Mouse (Mus musculus) kidney, adult 2 months (tissue): Measurements from ENCODE around the gene Stx3. TPM values are rescaled to one million over a fixed set of nuclear protein-coding genes. Genes with fewer than 3 reads are reported as not detected.

Experiments used
- DNase-seq: peaks from one replicate; pipeline ENCODE4 v3.0.0; 2021
- H3K27ac ChIP-seq: fragments of 200-500 bp; 2 replicates; pipeline ENCODE4 v1.5.1; 2012; ENCODE audit warnings: low read depth, low read length, control low read depth, inconsistent platforms; ENCODE audit not compliant: insufficient read depth
- H3K27me3 ChIP-seq: fragments of 200-500 bp; replicated peaks from 2 replicates; pipeline ENCODE4 v1.6.1; 2012; ENCODE audit warnings: mild to moderate bottlenecking, moderate library complexity, low read length, inconsistent platforms; ENCODE audit not compliant: control insufficient read depth, insufficient read depth
- H3K36me3 ChIP-seq: fragments of 200-500 bp; 2 replicates; pipeline ENCODE4 v1.6.1; 2012; ENCODE audit warnings: mild to moderate bottlenecking, moderate library complexity, low read length, inconsistent platforms; ENCODE audit not compliant: control insufficient read depth, insufficient read depth
- H3K4me1 ChIP-seq: fragments of 200-500 bp; 2 replicates; pipeline ENCODE4 v1.6.1; 2011; ENCODE audit warnings: low read length; ENCODE audit not compliant: control insufficient read depth, insufficient read depth
- H3K4me3 ChIP-seq: fragments of 200-500 bp; 2 replicates; pipeline ENCODE4 v1.5.1; 2011; ENCODE audit warnings: mild to moderate bottlenecking, low read depth, low read length, control low read depth; ENCODE audit not compliant: insufficient read depth
- CTCF ChIP-seq: fragments of 200-500 bp; conservative IDR thresholded peaks from 2 replicates; pipeline ENCODE4 v1.5.1; 2011; ENCODE audit warnings: low read depth, mild to moderate bottlenecking, control low read depth, low read length, moderate library complexity, mixed read lengths; ENCODE audit not compliant: insufficient read depth, insufficient read length
- POLR2A ChIP-seq: fragments of 200-500 bp; IDR thresholded peaks from one replicate; pipeline ENCODE4 v1.6.1; 2011; ENCODE audit warnings: low read depth, low read length, control low read depth
- WGBS: fragments of 180-500 bp; shearing (Covaris S2); methylation state at CpG from one replicate; pipeline ENCODE4 v1.1.7; 2018; 5-methylcytosine and 5-hydroxymethylcytosine counted together
- polyA plus RNA-seq: library from polyadenylated mRNA; depleted of rRNA; stranded (reverse); fragments of >200 nt; gene quantifications from 2 replicates; pipeline ENCODE4 v1.2.3, GENCODE M21; 2012

Stx3 gene
- polyA plus RNA-seq, 1 experiment = 23.9 TPM

DNA sequence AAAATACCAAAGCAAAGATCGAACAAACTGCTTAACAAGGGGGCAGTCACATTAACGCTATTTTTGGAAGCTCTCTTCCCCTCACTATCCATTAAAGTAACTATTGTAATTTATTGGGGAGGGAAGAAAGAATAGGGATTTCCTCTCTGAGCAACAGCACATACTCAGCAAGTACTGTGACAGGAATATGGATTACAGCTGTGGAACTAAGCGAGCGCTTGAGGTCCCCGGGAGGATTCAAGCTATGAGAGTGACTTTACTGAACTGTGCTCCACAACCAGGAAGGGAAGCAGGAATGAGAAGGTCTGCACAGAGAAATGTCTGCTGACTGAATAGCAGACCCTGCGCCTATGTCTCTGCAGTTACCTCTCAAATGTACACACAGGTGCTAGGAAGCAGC is 30.3 kb downstream of the Stx3 start:
- 47% methylated on average over 6 of the region's 6 CpGs for WGBS
- no peaks in the 10 kb centered on the region for H3K27me3 ChIP-seq
- no peak overlapping the region for H3K4me3 ChIP-seq
- TF ChIP-seq CTCF = no peak
- TF ChIP-seq POLR2A = no peak
- no peak overlapping the region for H3K27ac ChIP-seq
- peaks cover 9% of the 10 kb centered on the region for H3K36me3 ChIP-seq
- DNase-seq = no peak
- H3K4me1 ChIP-seq = no peaks in the 10 kb centered on the region

DNA sequence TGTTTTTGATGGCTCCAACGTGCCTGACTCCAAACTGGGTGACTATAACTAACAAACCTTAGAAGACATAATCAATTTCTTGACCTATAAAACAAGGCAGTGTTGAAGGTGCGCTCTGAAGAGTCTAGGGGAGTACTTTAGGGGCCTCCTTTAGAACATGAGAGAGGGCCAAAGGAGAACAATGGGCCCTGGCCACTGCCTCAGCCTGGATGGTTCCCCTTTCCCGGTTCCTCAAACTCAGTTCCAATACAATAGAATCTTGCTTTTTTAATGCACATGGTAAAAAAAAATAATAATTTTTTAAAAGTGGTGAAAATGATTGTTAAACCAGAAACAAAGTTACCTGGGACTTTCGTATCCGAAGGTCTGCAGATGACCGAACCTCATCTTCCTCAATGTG is 31.4 kb downstream of the Stx3 start:
- Histone ChIP-seq H3K4me1 (no peaks in the 10 kb centered on the region), H3K4me3 (no peak overlapping the region), H3K27ac (no peak overlapping the region), H3K27me3 (no peaks in the 10 kb centered on the region), H3K36me3 (peaks cover 9% of the 10 kb centered on the region)
- TF ChIP-seq CTCF (no peak), POLR2A (no peak)
- 92% methylated on average over 6 of the region's 6 CpGs for WGBS
- DNase-seq = no peak

DNA sequence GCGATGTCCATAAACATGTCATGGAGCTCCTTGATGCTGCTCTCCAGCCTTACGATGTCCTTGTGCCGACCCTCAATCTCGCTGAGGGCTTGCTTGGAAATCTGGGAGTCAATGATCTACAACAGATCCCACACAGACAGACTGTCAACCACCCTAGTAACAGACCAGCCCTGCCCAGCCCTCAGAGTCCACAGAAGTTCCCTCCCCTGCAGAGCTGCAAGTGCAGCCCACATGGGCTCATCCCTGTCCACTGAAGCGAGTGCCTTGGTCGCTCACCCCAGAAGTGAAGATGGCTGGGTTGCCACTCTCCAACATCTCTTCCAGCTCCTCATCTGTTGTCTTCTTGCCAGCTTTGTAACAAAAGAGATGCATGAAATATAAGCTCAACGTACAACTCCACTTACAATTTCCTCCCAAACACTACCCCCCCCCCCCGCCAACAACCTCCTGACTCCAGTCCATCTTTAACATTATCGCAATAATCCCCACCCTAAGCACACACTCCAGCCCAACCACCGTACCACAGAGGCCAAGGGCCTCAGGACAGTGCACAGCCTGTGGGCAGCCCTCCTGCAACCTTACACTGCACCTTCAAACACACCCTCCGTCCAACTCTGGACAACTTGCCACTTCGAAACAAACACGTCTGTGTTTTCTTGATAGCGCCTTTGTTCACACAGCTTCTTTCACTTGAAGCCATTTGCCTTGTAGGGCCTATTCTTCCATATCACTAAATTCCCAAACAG is 33.6 kb downstream of the Stx3 start:
- 83% methylated on average over 14 of the region's 14 CpGs for WGBS

DNA sequence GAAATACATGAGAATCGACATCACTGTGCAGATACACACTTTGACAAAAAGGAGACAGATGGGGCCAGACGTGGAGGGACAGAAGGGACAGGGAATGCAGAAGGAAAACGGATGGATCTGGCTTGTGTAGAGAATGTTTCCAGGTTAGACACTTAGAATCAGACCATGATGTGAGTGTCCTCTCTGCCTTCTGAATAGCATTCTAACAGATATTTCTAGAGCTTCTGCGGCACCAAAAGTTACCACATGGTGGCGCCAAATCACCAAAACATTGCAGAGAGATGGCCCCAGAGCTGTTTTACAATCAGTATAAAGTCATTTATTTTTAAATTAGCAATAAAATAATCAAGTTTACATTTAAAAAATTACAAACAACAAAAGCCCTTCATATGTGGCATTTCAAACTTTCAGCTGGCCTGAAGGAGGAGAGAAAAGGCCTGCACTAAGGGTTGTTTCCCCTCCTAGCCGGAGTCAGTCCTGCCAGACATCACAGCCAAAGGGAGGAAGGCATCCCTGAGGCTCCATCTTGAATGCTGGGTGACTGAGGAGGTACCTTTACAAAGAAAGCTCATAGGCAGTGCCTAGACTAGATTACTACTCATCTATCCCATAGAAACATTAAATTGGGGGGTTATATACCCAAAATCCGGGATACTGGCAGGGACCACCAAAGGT is 41.9 kb downstream of the Stx3 start:
- Histone ChIP-seq H3K4me3 (no peak overlapping the region), H3K27me3 (no peaks in the 10 kb centered on the region), H3K4me1 (no peaks in the 10 kb centered on the region), H3K36me3 (peaks cover 4% of the 10 kb centered on the region), H3K27ac (no peak overlapping the region)
- WGBS = 62% methylated on average over 7 of the region's 7 CpGs
- TF ChIP-seq CTCF (peak; percentile 58), POLR2A (no peak)
- DNase-seq = peak; percentile 68

More for the DNA sequence above, 33.6 kb downstream of the Stx3 start:
- Histone ChIP-seq H3K36me3 (peaks cover 6% of the 10 kb centered on the region), H3K27ac (no peak overlapping the region), H3K4me1 (no peaks in the 10 kb centered on the region), H3K4me3 (no peak overlapping the region), H3K27me3 (no peaks in the 10 kb centered on the region)
- TF ChIP-seq POLR2A = no peak
- no peak for TF ChIP-seq CTCF
- DNase-seq = no peak

DNA sequence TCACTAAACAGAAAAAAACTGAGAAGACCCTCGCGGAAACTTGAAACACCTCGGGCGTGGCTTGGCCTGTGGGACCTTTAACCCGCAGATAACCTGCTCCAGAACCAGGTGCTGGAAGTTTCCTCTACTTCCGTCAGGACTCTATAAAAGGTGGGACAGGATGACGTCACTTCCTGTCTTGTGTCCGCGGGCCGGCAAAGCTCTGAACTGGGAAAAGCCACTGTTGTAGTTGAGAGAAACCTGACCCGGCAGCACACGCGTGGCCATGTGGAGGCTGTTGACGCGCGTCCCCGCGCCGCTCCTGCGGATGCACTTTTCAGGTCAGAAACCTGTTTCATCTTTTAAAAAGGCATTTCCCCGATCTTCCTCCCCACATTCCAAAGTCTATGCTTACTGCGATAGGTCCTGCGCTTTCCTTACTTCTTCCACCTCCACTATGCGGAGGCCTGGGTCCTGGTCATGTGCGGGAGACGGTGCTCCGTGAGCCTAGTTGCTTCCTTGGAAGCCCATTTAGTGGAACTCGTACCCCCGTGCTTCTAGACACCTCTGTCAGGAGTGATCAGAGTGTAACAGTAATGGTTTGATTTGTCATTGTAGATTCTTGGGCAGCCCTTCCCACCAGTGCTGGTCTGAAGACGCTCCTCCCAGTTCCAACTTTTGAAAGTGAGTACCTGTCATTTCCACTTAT is 48.9 kb downstream of the Stx3 start, which contains the start of gene Mrpl16:
Gene Mrpl16, plus strand, starts transcription at position 187 of the 688 bp plus-strand sequence.
- under 1% methylated on average over 30 of the region's 30 CpGs for WGBS
- H3K4me3 ChIP-seq = peak within 1 kb of the TSS; percentile 68

DNA sequence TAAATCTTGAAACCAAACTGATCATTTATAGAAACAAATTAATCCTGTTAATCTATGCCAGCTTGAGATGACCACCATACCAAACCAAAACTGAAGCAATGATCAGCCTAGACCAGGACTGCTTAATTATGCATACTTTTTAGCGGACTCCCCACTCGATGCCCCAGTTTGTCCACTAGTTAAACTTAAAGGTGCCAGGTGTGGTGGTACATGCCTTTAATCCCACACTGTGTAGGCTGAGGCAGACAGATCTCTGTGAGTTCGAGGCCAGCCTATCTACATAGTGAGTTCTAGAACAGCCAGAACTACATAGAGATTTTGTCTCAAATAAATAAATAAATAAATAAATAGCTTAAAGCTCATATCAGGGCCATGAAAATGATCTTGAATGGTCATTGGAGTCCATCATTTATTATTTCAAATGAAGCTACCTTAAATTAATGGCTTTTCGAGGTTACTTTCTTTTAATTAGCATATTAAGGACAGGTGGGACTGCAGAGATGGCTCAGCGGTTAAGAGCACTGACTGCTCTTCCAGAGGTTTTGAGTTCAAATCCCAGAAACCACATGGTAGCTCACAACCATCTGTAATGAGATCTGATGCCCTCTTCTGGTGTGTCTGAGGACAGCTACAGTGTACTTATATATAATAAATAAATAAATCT is 49.8 kb downstream of the Stx3 start:
- no peak overlapping the region for H3K27ac ChIP-seq
- H3K4me1 ChIP-seq = peaks cover 7% of the 10 kb centered on the region; the same call in 1 of the 2 replicates
- no peak for TF ChIP-seq CTCF
- TF ChIP-seq POLR2A = no peak
- H3K36me3 ChIP-seq = no peaks in the 10 kb centered on the region
- no peak for DNase-seq
- 86% methylated on average over 5 of the region's 5 CpGs for WGBS
- H3K27me3 ChIP-seq = no peaks in the 10 kb centered on the region
- H3K4me3 ChIP-seq = no peak overlapping the region

More for the DNA sequence above, 48.9 kb downstream of the Stx3 start, which contains the start of gene Mrpl16:
- TF ChIP-seq CTCF (no peak), POLR2A (no peak)
- Histone ChIP-seq H3K4me1 (peaks cover 7% of the 10 kb centered on the region; the same call in 1 of the 2 replicates), H3K27ac (peak within 1 kb of the TSS; percentile 26; the same call in 1 of the 2 replicates), H3K27me3 (no peaks in the 10 kb centered on the region), H3K36me3 (0 out of 2 replicates have a peak, but pooled peaks cover 3% of the 10 kb centered on the region)
- DNase-seq = peak; percentile 94
